In genomic region chr15:78531451-78531720, GRCm38 (mm10) we compare ENCODE assay signal across 8 mouse cellular contexts. TPM values are rescaled to one million over a fixed set of nuclear protein-coding genes. Genes with fewer than 3 reads are reported as not detected.
DNase-seq lines count a peak whose midpoint lies in the region; ATAC-seq and TF ChIP-seq lines count a peak whose summit lies in the region.

No protein-coding gene starts in this region.

- no peak for TF ChIP-seq POLR2A in myocyte (IDR thresholded peaks at IDR 0.05; ENCODE audit: insufficient read length, low read depth)

- H3K79me2 ChIP-seq in myocyte (ENCODE audit: control insufficient read depth, insufficient read depth) = peaks cover 22% of the 10 kb centered on the region

- DNase-seq in kidney, adult 18-20 months = no peak
- no peak for DNase-seq in c-Kit-positive CD71-positive TER-119-positive erythroid progenitor cells, embryonic 14.5 days (ENCODE audit: low spot score)
- no peak for DNase-seq in thymus, adult 18-20 months

- peak overlapping the region; percentile 45 for H3K4me3 ChIP-seq in kidney, embryonic 16.5 days (ENCODE audit: low read length)
- peak overlapping the region; percentile 31; the same call in 1 of the 2 replicates for H3K4me3 ChIP-seq in embryonic facial prominence, embryonic 15.5 days (replicated peaks)
- H3K4me3 ChIP-seq in intestine, embryonic 15.5 days (replicated peaks) = peak overlapping the region; percentile 21; the same call in 1 of the 2 replicates
- peak overlapping the region; percentile 62 for H3K4me3 ChIP-seq in myocyte

- H3K9ac ChIP-seq in kidney, embryonic 16.5 days (replicated peaks; ENCODE audit: low read length) = peak overlapping the region; percentile 70
- no peak overlapping the region; the same call in 1 of the 2 replicates for H3K9ac ChIP-seq in embryonic facial prominence, embryonic 15.5 days
- peak overlapping the region; percentile 38; the same call in 1 of the 2 replicates for H3K9ac ChIP-seq in intestine, embryonic 15.5 days

- H3K27ac ChIP-seq in kidney, embryonic 16.5 days (ENCODE audit: low read length) = peak overlapping the region; percentile 85
- peak overlapping the region; percentile 85 for H3K27ac ChIP-seq in embryonic facial prominence, embryonic 15.5 days (replicated peaks)
- H3K27ac ChIP-seq in intestine, embryonic 15.5 days = peak overlapping the region; percentile 79

- H3K27me3 ChIP-seq in kidney, embryonic 16.5 days (ENCODE audit: insufficient read depth, low read length) = no peaks in the 10 kb centered on the region
- H3K27me3 ChIP-seq in embryonic facial prominence, embryonic 15.5 days = no peaks in the 10 kb centered on the region
- no peaks in the 10 kb centered on the region for H3K27me3 ChIP-seq in intestine, embryonic 15.5 days (replicated peaks)
- no peaks in the 10 kb centered on the region for H3K27me3 ChIP-seq in myocyte (ENCODE audit: control insufficient read depth, insufficient read depth, insufficient read length)

- WGBS in kidney, embryonic 16.5 days = 82% methylated on average over 4 of the region's 4 CpGs
- 68% methylated on average over 4 of the region's 4 CpGs for WGBS in embryonic facial prominence, embryonic 15.5 days
- 68% methylated on average over 4 of the region's 4 CpGs for WGBS in intestine, embryonic 15.5 days

- H3K9me3 ChIP-seq in kidney, embryonic 16.5 days (ENCODE audit: low read length) = no peaks in the 10 kb centered on the region
- H3K9me3 ChIP-seq in embryonic facial prominence, embryonic 15.5 days (replicated peaks) = no peaks in the 10 kb centered on the region
- no peaks in the 10 kb centered on the region for H3K9me3 ChIP-seq in intestine, embryonic 15.5 days

- no peak overlapping the region for H3ac ChIP-seq in myocyte (ENCODE audit: control insufficient read depth, insufficient read length)

- ATAC-seq in kidney, embryonic 16.5 days (ENCODE audit: low FRiP score, low TSS enrichment) = no peak
- ATAC-seq in embryonic facial prominence, embryonic 15.5 days (ENCODE audit: insufficient number of reproducible peaks, low FRiP score, low TSS enrichment, low read depth) = no peak
- ATAC-seq in intestine, embryonic 15.5 days = no peak; the same call in 1 of the 2 replicates
- ATAC-seq in erythroblast, adult 5-6 weeks (replicated peaks; ENCODE audit: low FRiP score, poor library complexity, severe bottlenecking) = no peak

- H3K4me1 ChIP-seq in kidney, embryonic 16.5 days (ENCODE audit: insufficient read depth, low read length) = peaks cover 54% of the 10 kb centered on the region
- H3K4me1 ChIP-seq in embryonic facial prominence, embryonic 15.5 days = peaks cover 45% of the 10 kb centered on the region
- H3K4me1 ChIP-seq in intestine, embryonic 15.5 days (replicated peaks) = peaks cover 35% of the 10 kb centered on the region

- peak overlapping the region; percentile 56 for H3K4me2 ChIP-seq in kidney, embryonic 16.5 days (replicated peaks; ENCODE audit: low read depth, low read length)
- peak overlapping the region; percentile 48 for H3K4me2 ChIP-seq in embryonic facial prominence, embryonic 15.5 days (replicated peaks)
- H3K4me2 ChIP-seq in intestine, embryonic 15.5 days (replicated peaks) = peak overlapping the region; percentile 59
- H3K4me2 ChIP-seq in myocyte (ENCODE audit: low read depth) = peak overlapping the region; percentile 93

- no peaks in the 10 kb centered on the region for H3K36me3 ChIP-seq in kidney, embryonic 16.5 days (ENCODE audit: insufficient read depth, low read length)
- H3K36me3 ChIP-seq in embryonic facial prominence, embryonic 15.5 days = no peaks in the 10 kb centered on the region
- no peaks in the 10 kb centered on the region for H3K36me3 ChIP-seq in intestine, embryonic 15.5 days
- H3K36me3 ChIP-seq in myocyte (ENCODE audit: control insufficient read depth, insufficient read depth) = no peaks in the 10 kb centered on the region

TF ChIP-seq in myocyte, 11 proteins besides CTCF, POLR2A, EP300 and RAD21:
- TF ChIP-seq USF1 (IDR thresholded peaks at IDR 0.05; ENCODE audit: low read depth) (no peak), E2F4 (IDR thresholded peaks at IDR 0.05; ENCODE audit: insufficient read depth) (no peak), REST (IDR thresholded peaks at IDR 0.05; ENCODE audit: insufficient read depth, insufficient read length) (no peak), TCF12 (IDR thresholded peaks at IDR 0.05; ENCODE audit: insufficient read depth, poor library complexity, severe bottlenecking) (no peak), TCF3 (IDR thresholded peaks at IDR 0.05; ENCODE audit: insufficient read length, low read depth) (no peak), CEBPB (IDR thresholded peaks at IDR 0.05; ENCODE audit: insufficient read depth, poor library complexity, severe bottlenecking) (no peak), MYOG (IDR thresholded peaks at IDR 0.05; ENCODE audit: control insufficient read depth in 1 of 3, insufficient read depth in 1 of 3, insufficient read length in 2 of 3, low read depth in 2 of 3) (no peak)
TF ChIP-seq in myocyte: peak in this region for 0.

RNA-seq across cellular contexts. Expression of gene C1qtnf6, which starts 0.2 kb away (rescaled TPM):
- polyA plus RNA-seq in kidney, embryonic 16.5 days (2015; fragmentation: Nextera tagmentation; extraction: Ambion mirVana) = 33.2 and 33.7 TPM in 2 replicates
- 64.2 and 65.9 TPM in 2 replicates for polyA plus RNA-seq in embryonic facial prominence, embryonic 15.5 days (2015; fragmentation: Nextera tagmentation; extraction: Ambion mirVana)
- polyA plus RNA-seq in intestine, embryonic 15.5 days (2015; fragmentation: Nextera tagmentation; extraction: Ambion mirVana) = 22.0 and 22.3 TPM in 2 replicates
- polyA plus RNA-seq in myocyte (2012; fragmentation: generic; extraction: Trizol) = 66.2 TPM
- not detected in 2 replicates for total RNA-seq in erythroblast, adult 5-6 weeks (2015; ENCODE audit: low replicate concordance)
- 0.28 and 0.43 TPM in 2 replicates for total RNA-seq in erythroblast, adult 5-6 weeks (2017; ENCODE audit: low replicate concordance)

RNA-seq across cellular contexts. Expression of gene Sstr3, which starts 13.1 kb away (rescaled TPM):
- 0.36 and 0.69 TPM in 2 replicates for polyA plus RNA-seq in kidney, embryonic 16.5 days (2015; fragmentation: Nextera tagmentation; extraction: Ambion mirVana)
- not detected in 2 replicates for polyA plus RNA-seq in embryonic facial prominence, embryonic 15.5 days (2015; fragmentation: Nextera tagmentation; extraction: Ambion mirVana)
- 0.23 and 0.24 TPM in 2 replicates for polyA plus RNA-seq in intestine, embryonic 15.5 days (2015; fragmentation: Nextera tagmentation; extraction: Ambion mirVana)
- not detected for polyA plus RNA-seq in myocyte (2012; fragmentation: generic; extraction: Trizol)
- total RNA-seq in erythroblast, adult 5-6 weeks (2015; ENCODE audit: low replicate concordance) = not detected in 2 replicates
- total RNA-seq in erythroblast, adult 5-6 weeks (2017; ENCODE audit: low replicate concordance) = not detected in 2 replicates

RNA-seq across cellular contexts. Expression of gene Il2rb, which starts 36.3 kb away (rescaled TPM):
- 0.33 and 0.54 TPM in 2 replicates for polyA plus RNA-seq in kidney, embryonic 16.5 days (2015; fragmentation: Nextera tagmentation; extraction: Ambion mirVana)
- 0.24 and 0.41 TPM in 2 replicates for polyA plus RNA-seq in embryonic facial prominence, embryonic 15.5 days (2015; fragmentation: Nextera tagmentation; extraction: Ambion mirVana)
- polyA plus RNA-seq in intestine, embryonic 15.5 days (2015; fragmentation: Nextera tagmentation; extraction: Ambion mirVana) = 1.2 and 1.4 TPM in 2 replicates
- 0.67 TPM for polyA plus RNA-seq in myocyte (2012; fragmentation: generic; extraction: Trizol)
- total RNA-seq in erythroblast, adult 5-6 weeks (2015; ENCODE audit: low replicate concordance) = 0.42 and 9.0 TPM in 2 replicates
- 0.28 and 1.0 TPM in 2 replicates for total RNA-seq in erythroblast, adult 5-6 weeks (2017; ENCODE audit: low replicate concordance)

RNA-seq across cellular contexts. Expression of gene Rac2, which starts 41.2 kb away (rescaled TPM):
- 8.3 and 10.4 TPM in 2 replicates for polyA plus RNA-seq in kidney, embryonic 16.5 days (2015; fragmentation: Nextera tagmentation; extraction: Ambion mirVana)
- polyA plus RNA-seq in embryonic facial prominence, embryonic 15.5 days (2015; fragmentation: Nextera tagmentation; extraction: Ambion mirVana) = 34.6 and 37.1 TPM in 2 replicates
- 15.7 and 21.4 TPM in 2 replicates for polyA plus RNA-seq in intestine, embryonic 15.5 days (2015; fragmentation: Nextera tagmentation; extraction: Ambion mirVana)
- not detected for polyA plus RNA-seq in myocyte (2012; fragmentation: generic; extraction: Trizol)
- 142 and 153 TPM in 2 replicates for total RNA-seq in erythroblast, adult 5-6 weeks (2015; ENCODE audit: low replicate concordance)
- 34.3 and 78.9 TPM in 2 replicates for total RNA-seq in erythroblast, adult 5-6 weeks (2017; ENCODE audit: low replicate concordance)
